Mouse (Mus musculus): Measurements from ENCODE around the gene Slc25a34.

DNA sequence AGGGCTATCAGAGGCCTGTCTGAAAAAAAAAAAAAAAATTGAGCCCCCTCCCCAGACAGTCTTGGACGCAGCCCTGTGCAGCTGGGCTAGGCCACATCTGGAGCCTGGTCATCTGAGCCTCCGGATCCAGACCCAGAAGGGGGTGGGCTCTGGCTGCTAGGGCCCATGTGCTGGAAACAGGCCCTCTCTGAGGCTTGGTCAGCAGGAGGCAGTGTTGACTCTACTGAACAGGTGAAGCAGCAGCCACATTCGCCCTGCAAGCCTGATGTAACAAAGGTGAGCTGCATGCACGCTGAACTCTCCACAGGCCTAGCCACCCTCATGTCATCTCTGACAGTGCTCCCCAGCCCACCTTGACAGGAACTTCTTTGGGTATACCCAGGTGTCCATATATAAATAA is 36.1 kb upstream of the Slc25a34 start:
- peak; percentile 58 for TF ChIP-seq CTCF (IDR thresholded peaks at IDR 0.05; ENCODE audit: low read depth)
- TF ChIP-seq EP300 (IDR thresholded peaks at IDR 0.05; ENCODE audit: low read depth): no peak
